Mouse (Mus musculus) MEL-GATA-1-ER (cell line): ENCODE results near the gene Mien1.

Experiments used
- DNase-seq: peaks from one replicate; pipeline ENCODE4 v3.0.0-alpha.2; 2012; ENCODE audit warnings: low read depth; ENCODE audit errors: extremely low read depth

Gene Mien1

DNA sequence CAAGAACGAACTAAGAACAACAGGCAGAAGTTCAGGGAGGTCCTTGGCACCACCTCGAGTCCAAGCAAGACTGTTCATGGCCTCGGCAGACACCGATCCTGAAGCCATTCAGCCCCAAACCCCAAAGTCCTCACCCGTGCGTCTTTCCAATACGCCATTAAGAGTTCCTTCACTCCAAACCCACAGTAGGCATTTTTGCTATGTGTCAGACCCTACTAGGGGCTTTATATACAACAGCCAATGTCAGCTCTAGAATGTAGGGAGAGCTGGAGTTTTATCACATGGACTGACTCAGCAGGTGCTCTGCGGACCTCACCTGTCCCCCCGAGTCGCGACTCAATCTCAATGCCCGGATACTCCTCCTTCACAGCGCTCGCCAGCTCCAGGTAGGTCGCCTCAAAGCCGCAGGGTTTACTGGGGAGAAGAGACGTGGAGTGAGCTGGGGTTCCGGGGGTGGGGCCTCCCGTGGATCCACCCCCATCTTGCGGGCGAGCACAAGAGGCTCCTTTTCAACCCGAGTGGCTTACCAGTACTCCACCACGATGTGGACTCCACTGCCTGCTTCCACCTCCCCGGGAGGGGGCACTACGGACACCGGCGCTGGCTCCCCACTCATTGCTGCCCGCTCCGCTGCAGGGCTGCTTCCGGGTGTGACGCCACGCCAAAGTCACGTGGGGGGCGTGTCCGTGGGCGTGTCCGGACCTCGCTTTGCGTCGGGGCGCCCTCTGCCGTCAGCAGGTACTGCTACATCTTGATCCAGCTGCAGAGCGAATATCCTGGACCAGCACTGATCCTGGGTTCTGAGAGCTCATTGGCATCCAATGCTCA, at the start of gene Mien1:
Mien1 (minus strand) TSS at position 661 of the 828 bp plus-strand sequence.
- DNase-seq = peak; percentile 50

DNA sequence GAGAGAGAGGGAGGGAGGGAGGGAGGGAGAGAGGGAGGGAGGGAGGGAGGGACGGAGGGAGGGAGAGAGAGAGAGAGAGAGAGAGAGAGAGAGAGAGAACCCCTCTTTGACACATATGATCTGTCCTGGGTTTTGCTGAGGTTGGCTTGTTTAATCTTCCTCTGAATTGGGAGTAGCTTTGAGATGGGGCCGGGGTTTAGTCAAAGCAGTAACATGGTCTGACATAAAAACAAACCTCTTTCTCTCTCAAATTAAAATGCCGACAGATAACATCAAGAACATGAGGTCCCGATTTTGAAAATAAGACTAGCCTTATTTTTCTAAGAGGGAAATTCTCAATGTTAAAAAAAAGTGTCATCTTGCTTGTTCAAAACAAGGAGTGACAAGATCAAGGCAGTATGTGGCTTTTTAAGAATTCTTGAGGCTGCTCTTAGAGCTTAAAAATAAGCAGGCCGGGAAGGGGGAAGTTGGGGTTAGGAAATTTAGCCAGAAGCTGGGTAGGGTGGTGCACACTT, 48.8 kb upstream of the Mien1 start:
- peak; percentile 8 for DNase-seq

DNA sequence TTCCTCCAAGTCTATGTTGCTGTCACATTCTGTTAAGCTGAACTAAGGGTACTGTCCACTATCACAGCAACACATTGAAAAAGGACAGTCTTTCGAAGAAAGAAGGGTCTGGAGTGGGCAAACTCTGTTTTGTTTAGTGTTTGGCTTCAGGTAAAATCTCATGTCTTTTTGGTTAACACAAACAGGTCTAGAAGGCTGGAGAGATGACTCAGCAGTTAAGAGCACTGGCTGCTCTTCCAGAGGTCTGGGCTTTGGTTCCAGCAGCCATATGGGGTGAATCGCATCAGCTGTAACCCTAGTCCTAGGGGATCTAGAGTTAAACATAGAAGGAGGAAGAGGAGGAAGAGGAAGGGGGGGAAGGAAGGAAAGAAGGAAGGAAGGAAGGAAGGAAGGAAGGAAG, 47.0 kb upstream of the Mien1 start:
- DNase-seq = no peak

DNA sequence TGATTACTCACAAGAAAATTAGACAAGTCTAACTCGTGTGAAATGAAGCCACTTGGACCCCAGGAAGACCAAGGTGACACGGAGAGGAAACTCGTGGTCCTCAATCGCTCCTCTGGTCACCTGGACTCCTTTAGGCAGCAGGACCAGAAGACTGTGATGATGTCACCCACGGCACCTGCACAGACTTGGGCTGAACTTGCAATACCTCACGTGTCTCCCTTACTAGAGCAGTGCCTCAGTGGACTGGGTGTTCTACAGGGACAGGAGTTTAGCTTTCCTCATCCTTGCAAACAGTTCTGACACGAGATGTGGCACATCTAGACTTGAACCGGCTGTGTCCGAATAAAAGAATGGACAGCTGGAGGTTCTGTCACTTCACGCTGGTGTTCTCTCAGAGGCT, 43.3 kb upstream of the Mien1 start:
- no peak for DNase-seq

DNA sequence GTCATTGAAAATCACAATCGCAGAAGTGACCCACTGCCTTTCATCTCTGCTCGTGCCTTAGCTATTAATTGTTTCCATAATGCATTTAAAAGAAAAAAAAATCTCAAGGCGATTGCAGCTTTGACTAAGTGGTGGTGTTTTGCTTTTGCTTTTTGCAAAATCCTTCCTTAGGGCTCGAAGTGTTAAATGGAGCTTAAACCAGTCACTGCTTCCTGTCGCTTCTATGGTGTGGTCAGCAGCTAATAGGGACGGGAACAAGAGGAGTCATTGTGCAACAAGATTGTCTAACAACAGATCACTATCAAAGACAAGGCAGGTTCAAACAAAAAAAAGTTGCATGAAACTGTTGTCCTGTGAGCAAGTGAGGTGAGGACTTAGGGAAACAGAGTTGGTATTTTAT, 42.4 kb upstream of the Mien1 start:
- no peak for DNase-seq

DNA sequence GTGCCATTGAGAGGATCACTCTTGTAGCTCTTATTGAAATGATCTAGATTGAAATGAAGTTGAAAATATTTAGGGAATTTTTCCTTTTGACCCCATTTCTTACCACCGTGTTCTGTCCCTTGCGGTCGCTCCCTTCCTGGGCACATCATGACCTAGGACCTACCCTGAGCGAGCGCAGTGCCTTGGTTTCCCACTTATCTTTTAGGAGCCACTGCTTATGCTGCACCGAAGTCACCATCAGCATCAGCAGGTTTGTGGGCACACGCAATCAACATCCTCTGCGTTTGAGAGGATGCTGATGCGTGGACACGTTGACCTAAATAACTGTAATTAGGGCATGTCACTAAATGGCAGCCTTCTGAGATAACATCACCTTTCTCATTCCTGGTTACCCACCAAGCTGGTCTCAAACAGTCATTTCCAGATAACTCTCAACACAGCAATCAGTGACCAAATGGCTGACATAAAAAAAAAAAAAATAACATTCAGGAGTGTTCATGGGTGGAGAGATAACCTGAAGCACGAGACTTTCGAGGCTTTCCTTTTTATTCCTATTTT, 41.2 kb upstream of the Mien1 start:
- no peak for DNase-seq

DNA sequence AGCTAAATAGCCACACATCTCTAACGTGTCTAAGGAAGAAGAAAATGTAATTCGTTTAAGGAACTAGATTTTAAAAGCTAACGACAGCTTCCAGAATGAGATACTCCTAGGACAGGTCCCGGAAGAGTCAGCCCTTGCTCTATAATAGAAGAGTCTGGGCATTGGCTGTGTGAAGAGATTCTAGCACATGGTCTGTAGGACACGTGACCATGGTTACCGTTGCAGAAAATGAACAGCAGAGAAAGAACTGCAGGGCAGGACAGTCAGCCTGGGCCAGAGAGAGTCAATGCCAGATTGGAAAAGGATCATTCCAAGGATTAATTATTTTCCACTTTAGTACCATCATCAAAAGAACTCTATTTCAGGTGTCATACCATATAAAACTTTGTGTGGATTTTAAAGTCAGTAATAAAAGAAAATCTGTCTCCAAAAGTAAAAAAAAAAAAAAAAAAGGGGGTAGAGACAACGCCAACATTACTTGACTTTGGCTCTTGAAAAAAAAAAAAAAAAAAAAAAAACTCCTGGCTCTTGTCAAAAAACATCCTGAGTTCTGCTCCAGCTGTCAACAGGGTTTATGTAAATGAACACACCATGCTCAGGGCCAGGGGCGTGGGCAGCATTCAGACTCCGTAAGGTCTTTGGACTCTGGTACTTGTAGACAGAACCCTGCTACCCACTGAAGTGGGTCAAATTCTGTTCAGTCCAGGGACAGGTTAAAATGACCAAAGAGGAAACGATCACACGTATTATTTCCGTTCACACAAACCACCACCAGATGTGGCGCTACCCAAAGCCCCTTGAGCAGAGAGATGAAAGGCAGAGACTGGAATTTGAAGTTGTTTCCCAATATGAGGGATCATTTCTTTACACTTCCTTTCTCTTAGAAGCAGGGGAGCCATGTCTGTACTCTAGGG, 40.5 kb upstream of the Mien1 start:
- DNase-seq = no peak

DNA sequence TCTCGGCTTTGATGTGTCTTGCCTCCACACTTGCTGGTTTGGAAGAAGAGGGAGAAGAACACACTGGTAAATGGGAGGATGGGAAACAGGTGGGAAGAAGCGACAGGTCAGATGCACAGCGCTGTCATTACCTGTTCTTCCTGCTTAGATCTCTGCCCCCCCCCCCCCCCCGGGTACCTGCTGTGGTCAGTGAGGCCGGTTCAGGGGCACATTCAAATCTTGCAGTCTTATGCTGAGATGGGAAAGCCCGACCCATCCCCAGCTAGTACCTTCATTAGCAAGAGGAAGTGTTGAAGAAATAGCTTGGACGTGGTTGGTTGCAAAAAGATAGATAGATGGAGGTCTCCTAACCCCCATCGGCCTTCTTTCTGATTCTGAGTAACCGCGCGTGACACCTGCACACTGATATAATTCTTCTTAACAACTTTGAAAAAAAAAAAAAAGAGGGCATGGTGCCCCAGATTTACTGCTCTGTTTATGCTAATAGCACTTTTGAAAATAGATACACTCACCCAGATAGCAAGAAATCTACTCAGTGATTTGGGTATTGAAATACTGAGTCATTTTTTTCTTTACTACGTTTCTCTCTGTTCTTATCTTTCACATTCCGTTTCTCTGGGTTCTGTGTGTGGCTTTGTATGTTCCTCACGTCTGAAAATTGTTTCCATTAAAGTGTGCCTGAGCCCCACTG, 38.4 kb upstream of the Mien1 start:
- no peak for DNase-seq

DNA sequence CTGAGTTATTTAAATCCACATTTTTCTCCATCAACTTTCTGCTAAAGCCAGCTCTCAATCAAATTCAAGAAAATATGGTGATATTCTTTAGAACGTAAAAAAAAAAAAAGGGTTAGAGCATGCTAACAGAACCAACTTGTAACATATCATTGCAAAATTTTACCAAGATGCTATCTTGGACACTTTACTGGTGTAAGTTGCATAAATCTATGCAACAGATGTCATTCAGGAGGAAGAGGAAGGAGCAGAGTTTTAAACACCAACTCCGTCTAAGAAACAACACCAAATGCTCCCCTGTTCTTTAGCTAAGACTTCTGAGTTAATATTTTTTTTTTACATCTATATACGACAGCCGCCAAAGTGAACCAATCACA, 37.6 kb upstream of the Mien1 start:
- no peak for DNase-seq

DNA sequence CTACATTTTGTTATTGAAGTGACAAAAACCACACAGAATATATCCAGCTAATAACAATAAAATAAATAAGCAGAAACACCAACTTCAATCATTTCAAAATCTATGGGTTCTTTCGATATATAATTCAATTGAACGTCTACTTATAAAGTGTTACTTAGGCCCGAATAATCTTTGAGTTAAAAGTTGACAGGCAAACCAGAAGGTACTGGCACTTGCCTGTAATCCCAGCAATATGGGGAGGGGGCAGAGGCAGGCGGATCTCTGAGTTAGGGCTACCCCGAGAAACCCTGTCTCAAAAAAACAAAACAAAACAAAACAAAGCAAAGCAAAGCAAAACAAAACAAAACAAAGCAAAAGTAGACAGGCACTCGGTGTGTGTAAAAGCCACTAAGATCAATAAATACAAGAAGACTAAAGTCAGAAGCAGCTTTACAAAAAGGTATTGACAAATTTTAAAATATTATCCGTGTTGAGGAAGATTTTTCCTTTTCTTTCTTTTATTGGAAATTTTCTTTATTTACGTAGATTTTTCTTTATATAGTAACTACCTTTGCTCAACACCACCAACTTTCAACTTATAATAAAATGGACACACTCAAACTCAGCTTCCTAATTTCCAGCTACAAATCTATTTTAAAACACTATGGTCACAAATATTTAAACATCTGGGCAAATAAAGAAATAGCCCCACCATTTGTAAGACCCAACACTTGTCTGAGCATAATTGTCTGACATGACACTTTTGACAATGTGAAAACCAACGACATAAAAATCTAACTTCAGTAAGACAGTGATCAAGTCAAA, 37.0 kb upstream of the Mien1 start:
- DNase-seq = no peak

DNA sequence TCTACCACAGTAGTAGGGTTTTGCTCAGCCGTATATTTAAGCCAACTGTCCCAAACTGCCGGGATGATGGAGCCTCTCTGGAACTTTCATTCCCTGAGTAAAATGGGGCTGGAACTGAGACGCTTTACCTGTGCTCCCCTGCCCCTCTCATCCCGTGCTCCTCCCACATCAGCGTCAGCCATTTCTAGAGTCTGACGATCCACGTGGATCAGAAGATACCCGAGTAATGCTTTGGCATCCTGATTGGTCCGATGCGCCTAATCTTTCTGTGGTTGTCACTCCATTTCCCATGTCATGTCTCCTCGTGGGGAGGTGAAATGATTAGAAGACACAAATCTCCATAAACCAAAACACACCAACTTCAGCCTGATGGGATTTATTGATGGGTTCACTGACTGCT, 36.2 kb upstream of the Mien1 start:
- no peak for DNase-seq

DNA sequence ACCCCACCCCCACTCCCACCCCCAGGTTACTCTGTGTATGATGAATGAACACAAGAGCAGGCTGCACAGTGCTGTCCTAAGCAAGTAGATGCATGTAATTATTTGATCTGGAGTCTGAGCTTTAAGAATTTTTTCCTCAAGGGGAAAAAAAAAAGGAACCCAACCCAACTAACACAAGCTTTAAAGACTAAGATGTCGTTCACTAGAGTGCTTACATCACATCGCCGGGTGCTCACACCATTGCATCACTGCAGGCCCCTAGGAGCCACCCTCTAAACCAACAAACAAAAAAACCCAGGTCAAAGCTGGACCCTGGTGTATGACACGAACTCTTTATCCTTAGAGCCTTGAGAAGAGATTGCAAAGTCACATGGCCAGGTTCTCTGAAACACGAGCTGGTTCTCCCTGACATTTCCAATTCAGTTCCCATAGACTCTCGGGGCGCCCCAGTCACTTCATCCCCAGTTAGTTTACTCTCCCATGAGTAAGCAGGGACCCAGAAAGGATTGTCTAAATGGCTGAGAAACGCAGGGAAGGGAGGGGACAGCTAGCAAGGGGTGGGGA, 35.2 kb upstream of the Mien1 start:
- no peak for DNase-seq

DNA sequence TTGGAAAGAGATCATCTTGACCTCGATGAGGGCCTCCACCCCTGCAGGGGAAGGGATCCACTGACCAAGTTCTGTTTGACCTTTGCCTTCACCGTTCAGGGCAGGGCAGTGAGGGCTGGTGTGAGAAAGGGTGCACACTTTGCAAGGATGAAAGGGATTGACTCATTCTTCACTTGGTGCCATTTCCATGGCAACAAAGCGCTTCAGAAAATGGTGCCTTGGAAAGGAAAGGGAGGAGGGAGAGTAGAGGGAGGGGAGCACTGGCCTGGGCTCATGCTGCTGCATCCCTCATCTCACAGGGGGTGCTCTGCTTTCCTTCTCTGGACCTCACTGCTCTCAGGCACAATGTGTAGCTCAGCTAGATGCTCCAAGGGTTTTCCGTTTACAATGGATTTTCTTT, 33.9 kb upstream of the Mien1 start:
- no peak for DNase-seq

DNA sequence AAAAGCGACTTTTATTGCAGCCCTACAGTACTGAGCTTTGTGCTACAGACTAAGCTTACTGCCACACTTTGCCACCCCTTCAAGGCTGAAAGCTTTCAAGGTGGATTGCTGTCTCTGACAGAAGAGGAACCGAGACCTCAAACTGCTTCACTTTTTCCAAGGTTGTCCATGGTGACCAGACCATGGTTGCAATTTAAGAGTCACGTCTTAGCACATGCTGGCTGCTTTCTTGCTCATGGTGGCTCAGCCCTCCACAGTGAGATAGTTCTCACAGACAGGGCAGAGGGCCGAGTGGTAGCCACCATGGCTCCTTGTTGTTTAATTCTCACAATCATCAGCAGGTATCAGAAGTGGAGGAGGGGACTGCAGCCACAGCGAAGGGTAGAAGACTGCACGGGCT, 32.0 kb upstream of the Mien1 start:
- no peak for DNase-seq

DNA sequence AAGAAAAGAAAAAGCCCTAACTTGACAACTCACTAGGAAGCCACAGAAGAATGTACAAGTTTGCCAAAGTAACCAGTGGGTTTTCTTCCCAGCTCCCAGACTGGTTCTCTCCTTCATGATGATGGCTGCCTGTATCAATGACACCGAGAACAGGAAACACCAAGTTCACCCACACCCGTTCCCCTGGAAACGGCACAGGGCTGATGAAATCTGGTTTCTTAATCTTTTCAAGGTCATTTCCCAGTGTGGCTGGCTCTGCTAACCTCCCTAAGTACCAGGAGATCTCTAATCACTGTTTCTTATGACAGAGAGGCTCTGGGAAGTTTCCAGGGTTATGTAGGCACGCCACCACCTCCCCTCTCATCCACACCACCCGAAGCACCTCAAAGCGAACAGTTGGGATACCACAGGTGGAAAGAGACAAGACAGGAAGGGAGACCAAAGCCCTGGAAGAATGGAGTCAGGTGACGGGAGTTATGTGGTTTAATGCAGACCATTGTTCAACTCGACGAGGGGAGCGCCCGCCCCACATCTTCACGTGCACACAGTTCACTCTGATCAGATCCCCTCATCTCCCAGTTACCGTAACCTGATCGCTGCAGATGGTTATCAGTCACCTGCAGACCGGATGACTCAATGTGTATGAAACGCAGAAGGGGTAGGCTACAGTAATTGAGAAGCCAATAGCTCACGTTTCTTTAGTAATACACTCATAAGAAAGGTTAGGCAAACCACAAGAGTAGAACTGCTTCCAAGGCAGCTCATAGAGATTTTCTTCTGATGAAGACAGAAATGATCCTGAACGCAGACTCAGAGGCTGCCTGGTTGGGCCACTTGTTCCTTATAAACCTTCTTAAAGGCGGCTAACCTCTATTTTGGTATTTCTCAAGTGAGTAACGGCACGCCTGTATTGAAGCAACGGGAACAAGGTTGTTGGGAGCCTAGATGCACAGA, 31.2 kb upstream of the Mien1 start:
- no peak for DNase-seq

DNA sequence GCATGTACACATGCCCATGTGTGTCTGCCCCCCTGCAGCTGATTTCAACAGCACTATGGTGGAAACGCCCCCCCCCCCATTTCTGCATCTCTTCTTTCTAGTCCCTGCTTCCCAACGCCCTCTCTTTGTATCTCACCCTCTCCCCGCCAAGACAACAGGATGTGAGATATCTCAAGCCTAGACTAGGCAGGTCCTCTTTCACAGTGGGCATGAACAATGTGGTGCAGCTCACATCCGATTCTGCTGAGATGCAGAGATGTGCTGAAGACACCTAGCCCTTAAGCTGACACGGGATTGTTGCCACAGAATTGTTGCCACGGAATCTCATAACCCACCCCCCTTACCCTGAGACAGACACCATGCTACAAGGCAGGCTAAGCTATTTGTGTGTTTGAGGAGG, 25.7 kb upstream of the Mien1 start:
- no peak for DNase-seq

DNA sequence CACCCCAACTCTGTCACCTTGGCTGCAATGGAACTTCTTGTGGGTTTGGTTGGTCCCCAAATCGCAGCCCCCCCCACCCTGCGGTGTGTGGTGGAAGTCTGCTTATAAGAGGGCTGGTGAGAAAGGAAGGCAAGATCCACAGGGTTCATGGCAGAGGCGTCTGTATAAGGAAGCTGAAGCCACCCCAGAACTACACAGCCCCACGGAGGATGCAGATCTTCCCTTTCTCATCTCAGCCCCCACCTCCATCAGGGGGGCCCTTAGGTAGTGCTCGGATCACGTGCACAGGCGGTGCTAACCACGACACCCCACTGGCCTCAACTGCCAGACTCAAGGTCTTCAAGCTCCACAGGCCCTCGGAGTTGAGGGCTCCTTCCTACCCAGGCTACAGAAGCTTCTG, 25.1 kb upstream of the Mien1 start:
- no peak for DNase-seq

DNA sequence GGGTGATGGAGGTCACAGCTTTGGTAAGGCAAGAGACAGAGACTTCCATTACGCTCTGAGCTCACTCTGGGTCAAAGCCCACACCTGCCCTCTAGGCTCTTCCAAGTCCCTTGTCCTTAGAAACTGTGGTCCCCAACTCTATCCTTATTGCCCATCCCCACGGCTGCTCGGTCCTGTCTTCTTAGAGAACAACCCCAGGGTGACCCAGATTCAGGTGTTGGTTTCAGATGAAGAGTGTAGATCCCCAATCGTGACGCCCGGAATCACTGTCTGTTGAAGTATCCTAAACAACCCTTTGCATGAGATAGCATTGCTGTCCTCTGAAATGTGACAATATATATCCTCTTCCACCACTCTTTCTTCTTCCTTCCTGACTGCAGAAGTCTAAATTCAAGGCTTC, 23.5 kb upstream of the Mien1 start:
- DNase-seq = no peak

DNA sequence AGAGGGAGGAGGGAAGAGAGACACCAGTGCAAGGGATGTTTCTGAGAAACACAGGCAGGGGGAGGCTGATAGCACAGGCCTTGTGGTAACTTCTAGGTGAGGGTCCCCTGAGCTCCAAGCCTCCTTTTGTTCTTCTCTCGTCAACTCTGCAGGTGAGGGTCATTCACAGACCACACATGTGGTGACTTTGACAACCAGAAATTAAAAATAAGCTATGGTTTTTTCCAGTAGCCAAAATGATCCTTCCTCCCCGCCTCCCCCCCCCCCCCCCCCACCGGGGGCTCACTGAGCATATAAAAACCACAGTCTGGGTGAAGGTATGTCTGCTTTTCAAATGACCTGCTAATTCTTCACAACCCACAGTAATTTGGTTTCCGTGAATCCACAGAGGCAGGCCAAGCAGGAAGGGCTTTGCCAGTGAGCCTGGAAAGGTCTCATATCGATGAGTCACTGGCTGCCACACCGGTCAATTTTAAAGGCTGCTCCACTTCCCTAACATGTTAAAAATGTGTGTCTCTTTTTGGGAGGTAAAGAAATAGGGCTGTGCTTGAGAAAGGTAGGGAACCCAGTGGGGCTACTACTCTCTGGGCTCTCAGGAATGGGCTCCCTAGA, 22.4 kb upstream of the Mien1 start:
- no peak for DNase-seq
